Mouse (Mus musculus): Measurements from ENCODE around the gene Sgtb. TPM values are rescaled to one million over a fixed set of nuclear protein-coding genes. Genes with fewer than 3 reads are reported as not detected.

The Sgtb gene
- total RNA-seq, 1 experiment = 6.2 TPM

GRCm38 (mm10) chr13:104065649-104066347 is 43.7 kb upstream of the Sgtb start:
- no peak for TF ChIP-seq MAFK (IDR thresholded peaks at IDR 0.05; ENCODE audit: insufficient read depth, low read depth, low read length)
- TF ChIP-seq ZC3H11A (IDR thresholded peaks at IDR 0.05; ENCODE audit: borderline replicate concordance, low read depth, low read length) = no peak
- no peak for TF ChIP-seq CHD2 (IDR thresholded peaks at IDR 0.05; ENCODE audit: low read depth, low read length)
- no peak for TF ChIP-seq HCFC1 (IDR thresholded peaks at IDR 0.05; ENCODE audit: borderline replicate concordance, insufficient read depth, low read length)
- TF ChIP-seq ZNF384 (IDR thresholded peaks at IDR 0.05; ENCODE audit: low read depth, low read length) = no peak
- H3K27ac ChIP-seq (ENCODE audit: insufficient read depth, low read depth, low read length, poor library complexity, severe bottlenecking) = no peak overlapping the region
- no peaks in the 10 kb centered on the region for H3K9me3 ChIP-seq (ENCODE audit: control insufficient read depth, insufficient read depth, low read depth, low read length)
- H3K9ac ChIP-seq (ENCODE audit: insufficient read depth, low read depth, low read length, poor library complexity, severe bottlenecking) = no peak overlapping the region
- in situ Hi-C loops (cut with MboI; ENCODE audit: low sequenced_read_pairs in 2 of 2, unreplicated experiment in 2 of 2) = no loop called here
- no peak for DNase-seq (ENCODE audit: low read depth, low spot score)
- no peaks in the 10 kb centered on the region for H3K4me1 ChIP-seq (ENCODE audit: control insufficient read depth in 2 of 2, insufficient read depth in 2 of 2, low read length in 2 of 2, poor library complexity in 1 of 2)
- H3K4me3 ChIP-seq (ENCODE audit: insufficient read depth in 1 of 2, low read depth in 1 of 2, low read length in 2 of 2, poor library complexity in 1 of 2, severe bottlenecking in 1 of 2) = no peak overlapping the region
- H3K36me3 ChIP-seq (ENCODE audit: control insufficient read depth, insufficient read depth, low read length, poor library complexity, severe bottlenecking) = peaks cover 3% of the 10 kb centered on the region; the same call in 1 of the 2 replicates

GRCm38 (mm10) chr13:104069216-104069615 is 40.3 kb upstream of the Sgtb start:
- in situ Hi-C loops (cut with MboI; ENCODE audit: low sequenced_read_pairs in 2 of 2, unreplicated experiment in 2 of 2) = no loop called here
- no peak overlapping the region for H3K9ac ChIP-seq (ENCODE audit: insufficient read depth, low read depth, low read length, poor library complexity, severe bottlenecking)
- TF ChIP-seq HCFC1 (IDR thresholded peaks at IDR 0.05; ENCODE audit: borderline replicate concordance, insufficient read depth, low read length) = no peak
- no peak for TF ChIP-seq CHD2 (IDR thresholded peaks at IDR 0.05; ENCODE audit: low read depth, low read length)
- TF ChIP-seq ZC3H11A (IDR thresholded peaks at IDR 0.05; ENCODE audit: borderline replicate concordance, low read depth, low read length) = no peak
- no peak for TF ChIP-seq ZNF384 (IDR thresholded peaks at IDR 0.05; ENCODE audit: low read depth, low read length)
- TF ChIP-seq MAFK (IDR thresholded peaks at IDR 0.05; ENCODE audit: insufficient read depth, low read depth, low read length) = no peak
- no peak for DNase-seq (ENCODE audit: low read depth, low spot score)
- no peaks in the 10 kb centered on the region for H3K4me1 ChIP-seq (ENCODE audit: control insufficient read depth in 2 of 2, insufficient read depth in 2 of 2, low read length in 2 of 2, poor library complexity in 1 of 2)
- H3K4me3 ChIP-seq (ENCODE audit: insufficient read depth in 1 of 2, low read depth in 1 of 2, low read length in 2 of 2, poor library complexity in 1 of 2, severe bottlenecking in 1 of 2) = no peak overlapping the region
- no peaks in the 10 kb centered on the region for H3K9me3 ChIP-seq (ENCODE audit: control insufficient read depth, insufficient read depth, low read depth, low read length)
- peaks cover 5% of the 10 kb centered on the region; the same call in 1 of the 2 replicates for H3K36me3 ChIP-seq (ENCODE audit: control insufficient read depth, insufficient read depth, low read length, poor library complexity, severe bottlenecking)
- H3K27ac ChIP-seq (ENCODE audit: insufficient read depth, low read depth, low read length, poor library complexity, severe bottlenecking) = no peak overlapping the region

GRCm38 (mm10) chr13:104070703-104071102 is 38.8 kb upstream of the Sgtb start:
- Histone ChIP-seq H3K36me3 (ENCODE audit: control insufficient read depth, insufficient read depth, low read length, poor library complexity, severe bottlenecking) (peaks cover 3% of the 10 kb centered on the region; the same call in 1 of the 2 replicates), H3K9me3 (ENCODE audit: control insufficient read depth, insufficient read depth, low read depth, low read length) (no peaks in the 10 kb centered on the region), H3K9ac (ENCODE audit: insufficient read depth, low read depth, low read length, poor library complexity, severe bottlenecking) (no peak overlapping the region), H3K27ac (ENCODE audit: insufficient read depth, low read depth, low read length, poor library complexity, severe bottlenecking) (no peak overlapping the region), H3K4me3 (ENCODE audit: insufficient read depth in 1 of 2, low read depth in 1 of 2, low read length in 2 of 2, poor library complexity in 1 of 2, severe bottlenecking in 1 of 2) (no peak overlapping the region), H3K4me1 (ENCODE audit: control insufficient read depth in 2 of 2, insufficient read depth in 2 of 2, low read length in 2 of 2, poor library complexity in 1 of 2) (no peaks in the 10 kb centered on the region)
- no peak for TF ChIP-seq CHD2 (IDR thresholded peaks at IDR 0.05; ENCODE audit: low read depth, low read length)
- no peak for TF ChIP-seq ZC3H11A (IDR thresholded peaks at IDR 0.05; ENCODE audit: borderline replicate concordance, low read depth, low read length)
- TF ChIP-seq ZNF384 (IDR thresholded peaks at IDR 0.05; ENCODE audit: low read depth, low read length) = no peak
- TF ChIP-seq MAFK (IDR thresholded peaks at IDR 0.05; ENCODE audit: insufficient read depth, low read depth, low read length) = no peak
- no peak for TF ChIP-seq HCFC1 (IDR thresholded peaks at IDR 0.05; ENCODE audit: borderline replicate concordance, insufficient read depth, low read length)
- DNase-seq (ENCODE audit: low read depth, low spot score) = no peak
- in situ Hi-C loops (cut with MboI; ENCODE audit: low sequenced_read_pairs in 2 of 2, unreplicated experiment in 2 of 2) = no loop called here

GRCm38 (mm10) chr13:104072351-104072750 is 37.2 kb upstream of the Sgtb start:
- TF ChIP-seq HCFC1 (IDR thresholded peaks at IDR 0.05; ENCODE audit: borderline replicate concordance, insufficient read depth, low read length) (no peak), ZNF384 (IDR thresholded peaks at IDR 0.05; ENCODE audit: low read depth, low read length) (no peak), MAFK (IDR thresholded peaks at IDR 0.05; ENCODE audit: insufficient read depth, low read depth, low read length) (no peak), CHD2 (IDR thresholded peaks at IDR 0.05; ENCODE audit: low read depth, low read length) (no peak), ZC3H11A (IDR thresholded peaks at IDR 0.05; ENCODE audit: borderline replicate concordance, low read depth, low read length) (no peak)
- H3K27ac ChIP-seq (ENCODE audit: insufficient read depth, low read depth, low read length, poor library complexity, severe bottlenecking) = no peak overlapping the region
- no peaks in the 10 kb centered on the region for H3K9me3 ChIP-seq (ENCODE audit: control insufficient read depth, insufficient read depth, low read depth, low read length)
- no peaks in the 10 kb centered on the region for H3K4me1 ChIP-seq (ENCODE audit: control insufficient read depth in 2 of 2, insufficient read depth in 2 of 2, low read length in 2 of 2, poor library complexity in 1 of 2)
- H3K9ac ChIP-seq (ENCODE audit: insufficient read depth, low read depth, low read length, poor library complexity, severe bottlenecking) = no peak overlapping the region
- no peak overlapping the region for H3K4me3 ChIP-seq (ENCODE audit: insufficient read depth in 1 of 2, low read depth in 1 of 2, low read length in 2 of 2, poor library complexity in 1 of 2, severe bottlenecking in 1 of 2)
- no peak for DNase-seq (ENCODE audit: low read depth, low spot score)
- in situ Hi-C loops (cut with MboI; ENCODE audit: low sequenced_read_pairs in 2 of 2, unreplicated experiment in 2 of 2) = no loop called here
- peaks cover 3% of the 10 kb centered on the region; the same call in 1 of the 2 replicates for H3K36me3 ChIP-seq (ENCODE audit: control insufficient read depth, insufficient read depth, low read length, poor library complexity, severe bottlenecking)
